In the genomic region with DNA sequence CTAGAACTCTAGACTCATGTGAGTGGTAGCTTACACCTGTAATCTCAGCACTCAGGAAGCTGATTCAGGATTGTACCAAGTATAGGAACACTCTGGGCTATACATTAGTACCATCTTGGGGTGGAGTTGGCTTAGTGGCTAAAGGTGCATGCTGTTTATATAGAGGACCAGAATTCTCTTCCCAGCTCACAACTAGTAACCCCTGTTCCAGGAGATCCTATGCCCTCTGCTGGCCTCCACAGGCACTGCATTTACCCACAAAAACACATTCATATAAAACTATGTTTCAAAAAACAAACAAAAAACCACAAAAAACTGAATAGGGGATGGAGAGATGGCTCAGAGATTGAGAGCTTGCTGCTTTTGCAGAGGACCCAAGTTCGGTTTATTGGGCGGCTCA, we compare ENCODE assay signal across 9 mouse cellular contexts. TPM values are rescaled to one million over a fixed set of nuclear protein-coding genes. Genes with fewer than 3 reads are reported as not detected.
A peak's percentile ranks its signal among the peaks of the same experiment; 100 is the strongest.
DNase-seq lines count a peak whose midpoint lies in the region; ATAC-seq and TF ChIP-seq lines count a peak whose summit lies in the region.
"Had no signal": no experiment of that assay in that cellular context is flagged by ENCODE, and none has a peak within 500 bp of the region (broad histone marks: within the 10 kb centered on the region; RNA-seq: fewer than 3 reads in every experiment).

No protein-coding gene starts in this region.

- intact Hi-C loops in heart, postnatal 10 days (cut with DNase I), result loop anchor here (5.0 kb wide), 1 partner anchor 196 kb away; no protein-coding TSS in a partner anchor

- H3K36me3 ChIP-seq in heart, embryonic 11.5 days (ENCODE audit: control insufficient read depth, insufficient read depth, low read length), result peaks cover 21% of the 10 kb centered on the region
- peaks cover 29% of the 10 kb centered on the region for H3K36me3 ChIP-seq in hindbrain, postnatal 0 days (ENCODE audit: insufficient read depth, low read length)

- peak; percentile 52 to 71 for DNase-seq in heart, postnatal 10 days
- DNase-seq in urinary bladder, postnatal 25 days (ENCODE audit: low spot score), result peak; percentile 19
- no peak for DNase-seq in urinary bladder, postnatal 10 days (ENCODE audit: low spot score)
- peak; percentile 59 for DNase-seq in hindbrain, postnatal 0 days (ENCODE audit: low spot score)
- no peak for DNase-seq in urinary bladder, adult 18-20 months (ENCODE audit: low spot score in 2 of 2)

- H3K27me3 ChIP-seq in heart, embryonic 11.5 days (ENCODE audit: control insufficient read depth, insufficient read depth, low read length), result no peaks in the 10 kb centered on the region
- H3K27me3 ChIP-seq in hindbrain, postnatal 0 days (ENCODE audit: insufficient read depth, low read length), result no peaks in the 10 kb centered on the region

- 25% methylated on average over 2 of the region's 2 CpGs for WGBS in heart, embryonic 11.5 days (ENCODE audit: insufficient replicate concordance)
- 46% methylated on average over 2 of the region's 2 CpGs for WGBS in hindbrain, postnatal 0 days

- H3K27ac ChIP-seq in heart, embryonic 11.5 days (ENCODE audit: low read depth, low read length), result no peak overlapping the region
- no peak overlapping the region for H3K27ac ChIP-seq in hindbrain, postnatal 0 days

- no peak overlapping the region for H3K4me2 ChIP-seq in heart, embryonic 11.5 days
- no peak overlapping the region for H3K4me2 ChIP-seq in hindbrain, postnatal 0 days (ENCODE audit: low read depth, low read length)

- H3K4me1 ChIP-seq in heart, embryonic 11.5 days (ENCODE audit: control insufficient read depth, insufficient read depth, low read length), result no peaks in the 10 kb centered on the region
- H3K4me1 ChIP-seq in hindbrain, postnatal 0 days (ENCODE audit: insufficient read depth, low read length), result no peaks in the 10 kb centered on the region

- ATAC-seq in heart, embryonic 11.5 days (replicated peaks; ENCODE audit: insufficient number of reproducible peaks, low FRiP score, low TSS enrichment), result no peak
- ATAC-seq in common myeloid progenitor, adult 5-6 weeks (replicated peaks; ENCODE audit: low read depth, poor library complexity, severe bottlenecking), result peak; percentile 50
- peak; percentile 45 for ATAC-seq in hindbrain, postnatal 0 days
- peak; percentile 42; the same call in 1 of the 2 replicates for ATAC-seq in megakaryocyte-erythroid progenitor cell, adult 5-6 weeks (replicated peaks; ENCODE audit: low FRiP score, low TSS enrichment, poor library complexity, severe bottlenecking)

- no peaks in the 10 kb centered on the region for H3K9me3 ChIP-seq in heart, embryonic 11.5 days (replicated peaks; ENCODE audit: control insufficient read depth, low read length)
- no peaks in the 10 kb centered on the region for H3K9me3 ChIP-seq in hindbrain, postnatal 0 days (ENCODE audit: low read length)

- peak; percentile 75 for TF ChIP-seq CTCF in hindbrain, postnatal 0 days (IDR thresholded peaks at IDR 0.05; ENCODE audit: low read depth)

- no peak overlapping the region for H3K4me3 ChIP-seq in heart, embryonic 11.5 days (ENCODE audit: low read depth, low read length)
- H3K4me3 ChIP-seq in hindbrain, postnatal 0 days (ENCODE audit: low read length), result no peak overlapping the region

- H3K9ac ChIP-seq in heart, embryonic 11.5 days (ENCODE audit: low read depth, low read length), result no peak overlapping the region
- no peak overlapping the region for H3K9ac ChIP-seq in hindbrain, postnatal 0 days (replicated peaks; ENCODE audit: low read length)

RNA-seq across cellular contexts. Expression of gene Npas1, which starts 15.8 kb away (rescaled TPM):
- not detected for total RNA-seq in heart, postnatal 10 days (2021)
- polyA plus RNA-seq in heart, embryonic 11.5 days (2014; fragmentation: Nextera tagmentation; extraction: Ambion mirVana), result 0.23 TPM in 1 of 2 replicates, not detected in the other
- not detected in 2 replicates for total RNA-seq in common myeloid progenitor, adult 5-6 weeks (2017)
- 9.0 and 13.9 TPM in 2 replicates for total RNA-seq in hindbrain, postnatal 0 days (2014; rRNA removed)
- polyA plus RNA-seq in hindbrain, postnatal 0 days (2015; fragmentation: Nextera tagmentation; extraction: Ambion mirVana), result 7.6 and 7.9 TPM in 2 replicates
- total RNA-seq in megakaryocyte-erythroid progenitor cell, adult 5-6 weeks (2014; fragmentation: Nextera tagmentation), result not detected in 2 replicates
- total RNA-seq in megakaryocyte-erythroid progenitor cell, adult 5-6 weeks (2017), result not detected in 2 replicates
- total RNA-seq: neutrophil, adult 5-6 weeks had no signal

RNA-seq across cellular contexts. Expression of gene Tmem160, which starts 40.8 kb away (rescaled TPM):
- total RNA-seq in heart, postnatal 10 days (2021), result 10 to 100 TPM; 78.0 to 87.1 TPM
- polyA plus RNA-seq in heart, embryonic 11.5 days (2014; fragmentation: Nextera tagmentation; extraction: Ambion mirVana), result 69.4 and 78.6 TPM in 2 replicates
- total RNA-seq in common myeloid progenitor, adult 5-6 weeks (2017), result 14.8 and 22.5 TPM in 2 replicates
- total RNA-seq in hindbrain, postnatal 0 days (2014; rRNA removed), result 71.7 and 72.6 TPM in 2 replicates
- polyA plus RNA-seq in hindbrain, postnatal 0 days (2015; fragmentation: Nextera tagmentation; extraction: Ambion mirVana), result 102 and 114 TPM in 2 replicates
- total RNA-seq in megakaryocyte-erythroid progenitor cell, adult 5-6 weeks (2014; fragmentation: Nextera tagmentation), result 34.3 and 39.2 TPM in 2 replicates
- total RNA-seq in megakaryocyte-erythroid progenitor cell, adult 5-6 weeks (2017), result 16.3 and 16.9 TPM in 2 replicates

Comparison
In these comparisons a context has a peak if more than half of its experiments do, and no peak if none do; other contexts are left out.
1. DNase-seq: peak in heart, postnatal 10 days (2 of 2), urinary bladder, postnatal 25 days (single experiment) and hindbrain, postnatal 0 days (single experiment); none in urinary bladder, postnatal 10 days (single experiment) and urinary bladder, adult 18-20 months (0 of 2).
2. RNA of gene Npas1, which starts 15.8 kb away (total RNA-seq): 9.0 to 13.9 TPM in hindbrain, postnatal 0 days; not detected in heart, postnatal 10 days, not detected in common myeloid progenitor, adult 5-6 weeks and not detected in megakaryocyte-erythroid progenitor cell, adult 5-6 weeks; every median in the first group is over 10 times any median in the second.